Mouse (Mus musculus) testis, adult 2 months (tissue): ENCODE results near the gene Gm20388. TPM values are rescaled to one million over a fixed set of nuclear protein-coding genes. Genes with fewer than 3 reads are reported as not detected.

Source experiments
- H3K27ac ChIP-seq: fragments of 200-500 bp; 2 replicates; pipeline ENCODE4 v1.5.1; 2012; ENCODE audit warnings: low read depth, low read length; ENCODE audit not compliant: control insufficient read depth, insufficient read depth
- H3K27me3 ChIP-seq: fragments of 200-500 bp; 2 replicates; pipeline ENCODE4 v1.6.1; 2012; ENCODE audit warnings: mild to moderate bottlenecking, low read length, moderate library complexity; ENCODE audit not compliant: control insufficient read depth, insufficient read depth
- H3K36me3 ChIP-seq: fragments of 200-500 bp; 2 replicates; pipeline ENCODE4 v1.6.1; 2012; ENCODE audit warnings: mild to moderate bottlenecking, low read length; ENCODE audit not compliant: control insufficient read depth, insufficient read depth
- H3K4me1 ChIP-seq: fragments of 200-500 bp; 2 replicates; pipeline ENCODE4 v1.6.1; 2012; ENCODE audit warnings: low read length; ENCODE audit not compliant: control insufficient read depth, insufficient read depth
- H3K4me3 ChIP-seq: fragments of 200-500 bp; 2 replicates; pipeline ENCODE4 v1.5.1; 2012; ENCODE audit warnings: low read depth, mild to moderate bottlenecking, low read length, moderate library complexity, mixed read lengths; ENCODE audit not compliant: control insufficient read depth
- CTCF ChIP-seq: fragments of 200-500 bp; IDR thresholded peaks from 2 replicates; pipeline ENCODE4 v1.5.1; 2012; ENCODE audit warnings: low read depth, mild to moderate bottlenecking, inconsistent platforms, low read length, moderate library complexity; ENCODE audit not compliant: control insufficient read depth, insufficient read depth, insufficient replicate concordance
- POLR2A ChIP-seq: fragments of 200-500 bp; IDR thresholded peaks from 2 replicates; pipeline ENCODE4 v1.6.1; 2012; ENCODE audit warnings: low read depth, mild to moderate bottlenecking, inconsistent platforms, low read length, moderate library complexity; ENCODE audit not compliant: control insufficient read depth
- polyA plus RNA-seq: library from polyadenylated mRNA; depleted of rRNA; stranded (reverse); fragments of >200 nt; gene quantifications from 2 replicates; pipeline ENCODE4 v1.2.3, GENCODE M21; 2012

Gene Gm20388
- polyA plus RNA-seq, 1 experiment, result 5.6 TPM

GRCm38 (mm10) chr8:119881917-119882316, 28.7 kb upstream of the Gm20388 start:
- Histone ChIP-seq H3K4me3 (no peak overlapping the region), H3K27ac (no peak overlapping the region), H3K27me3 (no peaks in the 10 kb centered on the region), H3K36me3 (no peaks in the 10 kb centered on the region), H3K4me1 (no peaks in the 10 kb centered on the region)
- no peak for TF ChIP-seq POLR2A
- TF ChIP-seq CTCF, result no peak

GRCm38 (mm10) chr8:119883281-119883680, 27.4 kb upstream of the Gm20388 start:
- Histone ChIP-seq H3K4me3 (no peak overlapping the region), H3K4me1 (no peaks in the 10 kb centered on the region), H3K27me3 (no peaks in the 10 kb centered on the region), H3K36me3 (no peaks in the 10 kb centered on the region), H3K27ac (no peak overlapping the region)
- TF ChIP-seq POLR2A (no peak), CTCF (no peak)

- H3K27ac ChIP-seq, result no peak overlapping the region
- no peaks in the 10 kb centered on the region for H3K4me1 ChIP-seq
- H3K27me3 ChIP-seq, result no peaks in the 10 kb centered on the region
- H3K4me3 ChIP-seq, result no peak overlapping the region
- no peaks in the 10 kb centered on the region for H3K36me3 ChIP-seq
- TF ChIP-seq POLR2A (no peak), CTCF (no peak)
Observed at GRCm38 (mm10) chr8:119885612-119886011, 25.0 kb upstream of the Gm20388 start.

GRCm38 (mm10) chr8:119887130-119887529, 23.5 kb upstream of the Gm20388 start:
- TF ChIP-seq CTCF, result peak; percentile 88; the same call in 1 of the 2 replicates
- TF ChIP-seq POLR2A, result no peak
- H3K36me3 ChIP-seq, result no peaks in the 10 kb centered on the region
- H3K4me1 ChIP-seq, result no peaks in the 10 kb centered on the region
- no peak overlapping the region for H3K27ac ChIP-seq
- no peaks in the 10 kb centered on the region for H3K27me3 ChIP-seq
- no peak overlapping the region for H3K4me3 ChIP-seq

- Histone ChIP-seq H3K36me3 (no peaks in the 10 kb centered on the region), H3K27me3 (no peaks in the 10 kb centered on the region), H3K4me1 (no peaks in the 10 kb centered on the region), H3K27ac (no peak overlapping the region), H3K4me3 (no peak overlapping the region)
- TF ChIP-seq POLR2A (no peak), CTCF (no peak)
Observed at GRCm38 (mm10) chr8:119888012-119888411, 22.6 kb upstream of the Gm20388 start.

GRCm38 (mm10) chr8:119897069-119897468, 13.6 kb upstream of the Gm20388 start:
- Histone ChIP-seq H3K27ac (no peak overlapping the region), H3K4me3 (no peak overlapping the region), H3K4me1 (no peaks in the 10 kb centered on the region), H3K36me3 (no peaks in the 10 kb centered on the region), H3K27me3 (no peaks in the 10 kb centered on the region)
- TF ChIP-seq POLR2A (no peak), CTCF (no peak)

GRCm38 (mm10) chr8:119897933-119898332, 12.7 kb upstream of the Gm20388 start:
- no peaks in the 10 kb centered on the region for H3K27me3 ChIP-seq
- TF ChIP-seq CTCF, result no peak
- TF ChIP-seq POLR2A, result no peak
- H3K36me3 ChIP-seq, result no peaks in the 10 kb centered on the region
- no peak overlapping the region for H3K27ac ChIP-seq
- H3K4me3 ChIP-seq, result no peak overlapping the region
- no peaks in the 10 kb centered on the region for H3K4me1 ChIP-seq

GRCm38 (mm10) chr8:119901349-119901748, 9.3 kb upstream of the Gm20388 start:
- no peak overlapping the region for H3K27ac ChIP-seq
- no peaks in the 10 kb centered on the region for H3K36me3 ChIP-seq
- TF ChIP-seq CTCF (no peak), POLR2A (no peak)

More at GRCm38 (mm10) chr8:119901349-119901748, 9.3 kb upstream of the Gm20388 start:
- H3K4me3 ChIP-seq, result no peak overlapping the region
- no peaks in the 10 kb centered on the region for H3K4me1 ChIP-seq
- no peaks in the 10 kb centered on the region for H3K27me3 ChIP-seq
